Mouse (Mus musculus): ENCODE measurements at regions not wholly inside any gene's neighbourhood (a gene's known extent, or its start where the extent isn't known, plus 50 kb on each side); places are given as distances from the start of the nearest gene placed in this dataset.

GRCm38 (mm10) chr14:24956528-24957210, 469.7 kb downstream of the Rps24 start:
- DNase-seq, result no peak

- DNase-seq, result no peak
Observed at GRCm38 (mm10) chr14:24957392-24957791, 470.5 kb downstream of the Rps24 start.

GRCm38 (mm10) chr14:24958821-24959220, 471.9 kb downstream of the Rps24 start:
- no peak for DNase-seq

- no peak for DNase-seq
Observed at GRCm38 (mm10) chr14:24959401-24959800, 472.5 kb downstream of the Rps24 start.

GRCm38 (mm10) chr14:24960082-24960482, 473.2 kb downstream of the Rps24 start:
- DNase-seq, result no peak

- DNase-seq, result no peak
Observed at GRCm38 (mm10) chr14:24960875-24961274, 473.9 kb downstream of the Rps24 start.

GRCm38 (mm10) chr14:24961721-24962120, 474.8 kb downstream of the Rps24 start:
- DNase-seq, result no peak

GRCm38 (mm10) chr14:24969584-24969983, 482.7 kb downstream of the Rps24 start:
- no peak for DNase-seq

GRCm38 (mm10) chr14:24972357-24972756, 485.4 kb downstream of the Rps24 start:
- no peak for DNase-seq

- no peak for DNase-seq
Observed at GRCm38 (mm10) chr14:24973039-24973438, 485.9 kb upstream of the Zmiz1 start.

GRCm38 (mm10) chr14:24973591-24973990, 485.4 kb upstream of the Zmiz1 start:
- DNase-seq, result no peak

- DNase-seq, result no peak
Observed at GRCm38 (mm10) chr14:24982489-24982888, 476.5 kb upstream of the Zmiz1 start.

GRCm38 (mm10) chr14:24983279-24983678, 475.7 kb upstream of the Zmiz1 start:
- DNase-seq, result peak; percentile 32

- DNase-seq, result no peak
Observed at GRCm38 (mm10) chr14:24985806-24986359, 473.1 kb upstream of the Zmiz1 start.

- DNase-seq, result no peak
Observed at GRCm38 (mm10) chr14:24986404-24986803, 472.6 kb upstream of the Zmiz1 start.

- DNase-seq, result no peak
Observed at GRCm38 (mm10) chr14:24993751-24994658, 465.0 kb upstream of the Zmiz1 start.

GRCm38 (mm10) chr14:24995226-24995625, 463.8 kb upstream of the Zmiz1 start:
- DNase-seq, result no peak

- no peak for DNase-seq
Observed at GRCm38 (mm10) chr14:24997786-24998509, 461.0 kb upstream of the Zmiz1 start.

- DNase-seq, result no peak
Observed at GRCm38 (mm10) chr14:24999008-24999572, 459.9 kb upstream of the Zmiz1 start.

GRCm38 (mm10) chr14:25005241-25005946, 453.6 kb upstream of the Zmiz1 start:
- no peak for DNase-seq

- no peak for DNase-seq
Observed at GRCm38 (mm10) chr14:25011926-25012325, 447.1 kb upstream of the Zmiz1 start.
